Mouse (Mus musculus): ENCODE data around the gene Ccnd1.
"Not testable (repeated sequence)": the region's sequence is repeated elsewhere in the genome, so short reads cannot be mapped to it uniquely, and the experiment has no call there.

Ccnd1 gene

DNA sequence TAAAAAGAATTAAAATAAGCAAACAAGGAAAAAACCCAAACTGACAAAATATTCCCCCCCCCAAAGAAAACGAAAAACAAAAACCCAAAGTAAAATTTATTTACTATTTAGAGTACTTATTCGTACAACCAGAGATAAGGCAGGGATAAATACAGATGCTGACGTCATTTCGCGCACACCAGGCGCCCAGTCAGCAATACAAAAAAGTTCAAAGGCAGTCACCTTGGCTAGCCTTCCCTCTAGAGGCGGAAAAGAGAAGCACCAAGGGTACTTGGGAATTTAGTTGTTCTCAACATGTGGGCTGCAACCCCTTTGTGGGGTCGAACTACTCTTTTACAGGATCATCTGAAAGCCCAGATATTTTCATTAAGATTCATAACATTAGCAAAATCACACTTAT is 31.9 kb downstream of the Ccnd1 start:
- peak; percentile 37 for DNase-seq (ENCODE audit: low spot score)

GRCm38 (mm10) chr7:144906708-144907397 is 32.9 kb downstream of the Ccnd1 start:
- DNase-seq (ENCODE audit: low spot score): peak; percentile 56

GRCm38 (mm10) chr7:144905514-144905913 is 34.2 kb downstream of the Ccnd1 start:
- DNase-seq (ENCODE audit: low spot score): not testable (repeated sequence)

- no peak for DNase-seq (ENCODE audit: low spot score)
Measured at GRCm38 (mm10) chr7:144898506-144898905, 41.2 kb downstream of the Ccnd1 start.

GRCm38 (mm10) chr7:144896294-144897218 is 43.2 kb downstream of the Ccnd1 start, which contains the start of gene Fgf15:
TSS of gene Fgf15 (plus strand) at chr7:144896531.
- no peak for DNase-seq (ENCODE audit: low spot score)

DNA sequence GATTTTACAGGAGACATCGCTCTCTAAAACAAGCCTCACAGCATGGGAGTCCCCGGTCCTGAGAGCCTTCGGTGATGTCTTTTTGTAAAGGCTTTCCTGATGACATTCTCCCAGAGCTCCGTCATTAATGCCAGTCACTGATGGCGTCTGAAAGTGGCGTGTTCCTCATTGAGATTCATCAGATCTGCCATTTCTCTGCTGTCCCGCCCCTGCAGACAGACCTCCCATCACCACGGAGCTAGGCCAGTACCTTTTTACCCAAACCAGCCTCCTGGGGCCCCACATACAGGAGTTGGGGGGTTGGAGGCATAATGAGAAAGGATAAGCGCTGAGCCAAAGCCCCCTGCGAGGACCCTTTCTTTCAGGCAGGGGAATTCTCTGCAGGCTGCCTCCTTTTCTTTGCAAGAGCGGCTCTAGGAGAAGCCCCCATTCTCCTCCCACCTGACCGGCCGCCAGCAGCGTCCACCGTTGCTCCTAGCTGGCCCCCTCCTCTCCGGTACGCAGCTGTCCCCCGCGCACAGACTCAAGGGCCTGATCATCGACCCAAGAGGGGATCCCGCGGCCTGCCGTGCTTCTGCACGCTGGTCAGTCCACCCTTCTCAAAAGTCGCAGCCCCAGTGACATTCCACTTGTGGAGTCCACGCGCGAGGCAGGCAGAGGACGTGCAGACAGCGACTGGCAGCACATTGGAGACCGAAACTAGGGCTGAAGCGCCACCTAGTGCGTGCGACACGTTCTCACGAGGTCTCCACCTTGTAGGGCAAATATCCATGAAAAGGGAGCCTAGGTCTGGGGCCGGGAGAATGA is 44.2 kb downstream of the Ccnd1 start:
- DNase-seq (ENCODE audit: low spot score): peak; percentile 58

DNA sequence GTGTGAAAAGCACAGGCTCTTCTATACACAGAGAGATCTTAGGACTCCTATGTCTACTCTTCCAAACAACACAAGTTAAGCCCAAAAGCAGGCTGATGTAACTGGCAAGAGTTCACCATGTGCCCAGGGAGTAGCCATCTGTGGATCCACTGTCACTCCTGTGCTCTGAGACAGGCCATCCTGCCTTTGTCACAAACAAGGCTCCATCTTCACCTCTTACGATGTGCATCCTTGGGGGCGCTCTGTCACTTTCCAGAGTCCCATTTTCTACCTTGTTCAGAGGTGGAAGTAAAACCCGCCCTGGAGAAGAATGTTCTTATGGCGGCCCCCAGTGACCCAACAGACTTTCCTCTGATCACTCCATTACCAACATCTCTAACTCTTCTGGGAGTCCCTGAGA is 45.0 kb downstream of the Ccnd1 start:
- no peak for DNase-seq (ENCODE audit: low spot score)

- peak; percentile 53 for DNase-seq (ENCODE audit: low spot score)
Measured at GRCm38 (mm10) chr7:144894191-144894590, 45.5 kb downstream of the Ccnd1 start.

DNA sequence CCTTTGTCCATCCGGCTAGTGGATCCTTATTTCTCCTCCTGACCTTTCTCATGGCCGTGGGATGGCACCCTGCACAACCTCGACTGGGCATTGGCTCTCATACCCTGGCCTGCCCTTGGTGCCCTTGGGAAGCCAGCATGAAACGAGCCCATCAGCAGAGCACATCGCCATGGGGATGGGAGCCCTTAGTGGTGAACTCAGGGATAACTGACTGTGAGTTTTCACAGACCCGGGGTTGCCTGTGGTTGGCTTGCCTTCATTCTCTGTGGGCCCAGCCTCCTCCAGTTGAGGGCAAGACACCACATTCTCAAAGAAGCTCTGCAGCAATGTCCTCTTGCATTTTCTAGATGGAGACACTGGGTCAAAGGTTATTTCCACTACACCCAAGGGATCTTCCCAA is 47.4 kb downstream of the Ccnd1 start:
- DNase-seq (ENCODE audit: low spot score): no peak

GRCm38 (mm10) chr7:144891863-144892262 is 47.9 kb downstream of the Ccnd1 start:
- no peak for DNase-seq (ENCODE audit: low spot score)

DNA sequence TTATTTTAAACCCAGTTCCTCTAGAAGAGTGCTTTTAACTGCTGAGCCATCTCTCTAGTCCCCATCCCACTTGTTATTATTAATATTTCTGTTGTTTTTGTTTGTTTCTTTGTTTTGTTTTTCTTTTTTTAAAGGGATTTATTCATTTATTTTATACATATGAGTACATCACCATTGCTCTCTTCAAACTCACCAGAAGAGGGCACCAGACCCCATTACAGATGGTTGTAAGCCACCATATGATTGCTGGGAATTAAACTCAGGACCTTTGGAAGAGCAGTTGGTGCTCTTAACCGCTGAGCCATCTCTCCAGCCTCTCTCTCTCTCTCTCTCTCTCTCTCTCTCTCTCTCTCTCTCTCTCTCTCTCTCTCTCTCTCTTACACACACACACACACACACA is 49.1 kb downstream of the Ccnd1 start:
- not testable (repeated sequence) for DNase-seq (ENCODE audit: low spot score)

GRCm38 (mm10) chr7:144888564-144889299 is 51.0 kb downstream of the Ccnd1 start:
- DNase-seq (ENCODE audit: low spot score): no peak

GRCm38 (mm10) chr7:144887672-144888071 is 52.1 kb downstream of the Ccnd1 start:
- DNase-seq (ENCODE audit: low spot score): no peak

DNA sequence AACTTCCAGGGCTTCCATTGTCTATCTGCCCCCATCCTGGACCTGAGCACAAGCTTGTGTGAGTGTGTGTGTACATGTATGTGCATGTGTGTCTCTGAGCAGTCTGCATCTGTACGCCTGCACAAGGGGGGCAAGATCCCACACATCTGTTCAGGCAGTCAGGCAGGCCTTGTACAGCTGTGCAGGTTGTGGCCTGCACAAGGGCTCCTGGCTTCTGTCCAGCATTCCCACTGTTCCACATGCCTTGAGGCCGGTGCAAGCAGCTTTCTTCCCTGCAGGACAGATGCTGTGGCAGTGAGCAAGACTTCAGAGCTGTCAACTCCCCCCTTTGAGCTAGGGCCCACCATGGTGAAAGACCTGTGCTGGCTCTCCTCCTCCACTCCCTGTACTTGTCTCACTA is 56.6 kb downstream of the Ccnd1 start:
- DNase-seq (ENCODE audit: low spot score): no peak

Measured in c-Kit-positive CD71-positive TER-119-positive erythroid progenitor cells, embryonic 14.5 days (primary cell).